Mouse (Mus musculus) brown adipose tissue, adult 24 weeks (tissue): Measurements from ENCODE around the gene Kif1bp. TPM values are rescaled to one million over a fixed set of nuclear protein-coding genes. Genes with fewer than 3 reads are reported as not detected.

Experiments used
- H3K27ac ChIP-seq: fragments of 200-500 bp; replicated peaks from 2 replicates; pipeline ENCODE4 v1.5.1; 2012; ENCODE audit warnings: low read depth, mild to moderate bottlenecking, low read length
- H3K4me1 ChIP-seq: fragments of 200-500 bp; 2 replicates; pipeline ENCODE4 v1.6.1; 2012; ENCODE audit warnings: low read length, mixed read lengths; ENCODE audit not compliant: control insufficient read depth, insufficient read depth, insufficient read length
- H3K4me3 ChIP-seq: fragments of 200-500 bp; 2 replicates; pipeline ENCODE4 v1.5.1; 2012; ENCODE audit warnings: low read depth, mild to moderate bottlenecking, low read length, moderate library complexity; ENCODE audit not compliant: insufficient read depth
- polyA plus RNA-seq: library from polyadenylated mRNA; stranded (reverse); fragments of >200 nt; gene quantifications from 2 replicates; pipeline ENCODE4 v1.2.4, GENCODE M21; 2012; ENCODE audit not compliant: missing spikeins, insufficient read depth, insufficient read length

Kif1bp gene
- polyA plus RNA-seq, 1 experiment, result 26.4 TPM

- Histone ChIP-seq H3K27ac (no peak overlapping the region; the same call in 1 of the 2 replicates), H3K4me1 (0 out of 2 replicates have a peak, but pooled peaks cover 5% of the 10 kb centered on the region), H3K4me3 (no peak overlapping the region)
Measured at GRCm38 (mm10) chr10:62543399-62543808, 34.9 kb downstream of the Kif1bp start.

GRCm38 (mm10) chr10:62542928-62543327 lies 35.3 kb downstream of the Kif1bp start:
- H3K4me3 ChIP-seq, result no peak overlapping the region
- H3K4me1 ChIP-seq, result 0 out of 2 replicates have a peak, but pooled peaks cover 5% of the 10 kb centered on the region
- no peak overlapping the region for H3K27ac ChIP-seq

GRCm38 (mm10) chr10:62542507-62542906 lies 35.8 kb downstream of the Kif1bp start:
- Histone ChIP-seq H3K4me3 (no peak overlapping the region), H3K27ac (no peak overlapping the region), H3K4me1 (0 out of 2 replicates have a peak, but pooled peaks cover 5% of the 10 kb centered on the region)

- no peak overlapping the region for H3K4me3 ChIP-seq
- 0 out of 2 replicates have a peak, but pooled peaks cover 3% of the 10 kb centered on the region for H3K4me1 ChIP-seq
- H3K27ac ChIP-seq, result no peak overlapping the region
Measured at GRCm38 (mm10) chr10:62541499-62541898, 36.8 kb downstream of the Kif1bp start.

GRCm38 (mm10) chr10:62540800-62541199 lies 37.5 kb downstream of the Kif1bp start:
- Histone ChIP-seq H3K4me3 (no peak overlapping the region), H3K27ac (no peak overlapping the region), H3K4me1 (0 out of 2 replicates have a peak, but pooled peaks cover 3% of the 10 kb centered on the region)

- H3K27ac ChIP-seq, result no peak overlapping the region
- peaks cover 17% of the 10 kb centered on the region; the same call in 1 of the 2 replicates for H3K4me1 ChIP-seq
- no peak overlapping the region for H3K4me3 ChIP-seq
Measured at GRCm38 (mm10) chr10:62534509-62534908, 43.7 kb downstream of the Kif1bp start.

GRCm38 (mm10) chr10:62532832-62533231 lies 45.4 kb downstream of the Kif1bp start:
- Histone ChIP-seq H3K4me1 (peaks cover 17% of the 10 kb centered on the region; the same call in 1 of the 2 replicates), H3K4me3 (no peak overlapping the region), H3K27ac (no peak overlapping the region)

GRCm38 (mm10) chr10:62530183-62530582 lies 48.1 kb downstream of the Kif1bp start:
- H3K4me3 ChIP-seq, result no peak overlapping the region
- H3K4me1 ChIP-seq, result peaks cover 17% of the 10 kb centered on the region; the same call in 1 of the 2 replicates
- H3K27ac ChIP-seq, result peak overlapping the region; percentile 61

GRCm38 (mm10) chr10:62527351-62527750 lies 50.9 kb downstream of the Kif1bp start, which contains the start of gene Srgn:
TSS of gene Srgn (minus strand) at chr10:62527451.
- peaks cover 10% of the 10 kb centered on the region; the same call in 1 of the 2 replicates for H3K4me1 ChIP-seq
- H3K27ac ChIP-seq, result no peak within 1 kb of the TSS
- no peak within 1 kb of the TSS for H3K4me3 ChIP-seq

- Histone ChIP-seq H3K27ac (no peak overlapping the region), H3K4me1 (0 out of 2 replicates have a peak, but pooled peaks cover 2% of the 10 kb centered on the region), H3K4me3 (no peak overlapping the region)
Measured at GRCm38 (mm10) chr10:62522346-62522950, 55.8 kb downstream of the Kif1bp start.

GRCm38 (mm10) chr10:62521763-62522162 lies 56.5 kb downstream of the Kif1bp start:
- 0 out of 2 replicates have a peak, but pooled peaks cover 2% of the 10 kb centered on the region for H3K4me1 ChIP-seq
- no peak overlapping the region for H3K4me3 ChIP-seq
- no peak overlapping the region for H3K27ac ChIP-seq

GRCm38 (mm10) chr10:62520911-62521310 lies 57.3 kb downstream of the Kif1bp start:
- H3K4me1 ChIP-seq, result 0 out of 2 replicates have a peak, but pooled peaks cover 2% of the 10 kb centered on the region
- no peak overlapping the region for H3K4me3 ChIP-seq
- H3K27ac ChIP-seq, result no peak overlapping the region

GRCm38 (mm10) chr10:62517511-62517910 lies 60.7 kb downstream of the Kif1bp start:
- H3K27ac ChIP-seq, result no peak overlapping the region
- H3K4me1 ChIP-seq, result 0 out of 2 replicates have a peak, but pooled peaks cover 2% of the 10 kb centered on the region
- no peak overlapping the region for H3K4me3 ChIP-seq

- Histone ChIP-seq H3K4me3 (no peak overlapping the region), H3K4me1 (peaks cover 3% of the 10 kb centered on the region; the same call in 1 of the 2 replicates), H3K27ac (no peak overlapping the region)
Measured at GRCm38 (mm10) chr10:62512855-62513254, 65.4 kb downstream of the Kif1bp start.

- Histone ChIP-seq H3K27ac (no peak overlapping the region), H3K4me3 (no peak overlapping the region), H3K4me1 (peaks cover 3% of the 10 kb centered on the region; the same call in 1 of the 2 replicates)
Measured at GRCm38 (mm10) chr10:62511528-62511927, 66.7 kb downstream of the Kif1bp start.
